Mouse (Mus musculus): Measurements from ENCODE around the gene Rab3b.

DNA sequence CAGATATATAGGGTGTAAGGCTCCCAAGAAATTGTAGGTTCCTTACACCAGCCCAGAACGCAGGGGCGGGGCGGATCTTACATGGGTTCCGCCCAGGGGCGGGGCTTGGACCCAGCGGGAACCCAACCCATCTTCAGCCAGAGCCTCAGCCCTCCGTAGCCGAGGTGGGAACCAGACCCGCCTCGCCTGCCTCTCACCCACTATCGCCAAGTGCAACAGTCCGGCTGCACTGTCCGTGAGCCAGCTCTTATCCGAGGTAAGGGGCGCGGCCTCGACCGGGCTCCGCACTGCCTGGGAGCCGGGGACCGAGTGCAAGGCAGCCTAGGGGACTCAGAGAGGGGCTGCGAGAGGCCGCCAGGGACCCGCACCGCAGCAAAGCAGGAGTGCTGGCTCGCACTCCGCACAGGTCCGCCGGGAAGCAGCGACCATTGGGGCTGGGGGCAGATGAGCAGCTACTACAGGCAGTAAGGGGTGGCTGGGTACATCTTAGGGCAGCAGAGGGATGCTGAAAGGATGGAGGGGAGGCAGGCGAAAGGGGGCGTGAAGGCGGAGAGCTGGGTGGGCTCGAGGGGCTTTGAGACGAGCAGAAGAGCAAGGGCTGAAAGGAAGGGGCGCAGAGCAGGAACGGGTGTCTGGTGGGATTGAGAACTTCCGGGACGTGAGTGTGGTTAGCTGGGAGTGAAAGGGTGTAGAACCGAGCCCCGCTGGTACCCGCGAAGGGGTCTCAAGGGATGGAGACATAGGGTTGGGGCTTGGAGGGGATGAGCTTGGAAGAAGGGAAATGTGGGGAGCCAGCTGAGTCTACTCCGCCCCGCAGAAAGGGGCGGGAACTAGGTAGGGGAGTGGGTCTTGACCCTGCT is at the start of gene Rab3b:
- no peak for TF ChIP-seq POLR2A (IDR thresholded peaks at IDR 0.05; ENCODE audit: control insufficient read depth in 1 of 2, insufficient read depth in 1 of 2, low read depth in 1 of 2, low read length in 2 of 2, poor library complexity in 1 of 2)
- no peak for TF ChIP-seq EP300 (IDR thresholded peaks at IDR 0.05; ENCODE audit: low read depth in 1 of 2, low read length in 2 of 2)
- TF ChIP-seq HCFC1 (IDR thresholded peaks at IDR 0.05; ENCODE audit: low read depth, low read length): no peak
- no peak for TF ChIP-seq E2F4 (IDR thresholded peaks at IDR 0.05; ENCODE audit: borderline replicate concordance, low read depth, low read length)
- no peak for TF ChIP-seq GABPA (IDR thresholded peaks at IDR 0.05; ENCODE audit: low read depth, low read length)

Data from MEL (cell line).